Mouse (Mus musculus): ENCODE data around the gene 4921536K21Rik.

DNA sequence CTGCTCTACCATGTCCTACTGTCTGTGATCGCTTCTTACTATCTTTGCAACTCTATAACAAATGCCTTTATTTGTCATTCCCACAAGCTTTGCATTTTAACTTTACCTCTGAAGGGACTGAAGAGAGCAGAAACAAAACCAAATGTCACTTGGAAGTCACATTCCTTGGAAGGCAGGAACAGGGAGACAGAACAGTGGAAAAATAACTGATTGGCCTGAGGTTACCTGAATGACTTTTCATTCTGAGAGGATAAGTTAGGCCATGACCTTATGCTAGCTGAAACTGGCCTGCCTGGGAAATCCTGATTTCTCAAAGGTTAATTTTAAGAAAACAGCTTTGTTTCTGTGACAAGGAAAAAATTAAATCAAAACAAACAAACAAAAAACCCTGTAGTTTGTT lies 1.0 kb upstream of the 4921536K21Rik start:
- TF ChIP-seq CTCF (IDR thresholded peaks at IDR 0.05; ENCODE audit: control insufficient read depth, insufficient read depth, insufficient read length) (no peak), MYOG (IDR thresholded peaks at IDR 0.05; ENCODE audit: control insufficient read depth, extremely low read depth, insufficient read length) (no peak), CEBPB (IDR thresholded peaks at IDR 0.05; ENCODE audit: low read depth) (no peak), USF1 (IDR thresholded peaks at IDR 0.05; ENCODE audit: low read depth) (no peak), MAX (IDR thresholded peaks at IDR 0.05) (no peak)

Measured in C2C12 (cell line).